Mouse (Mus musculus) olfactory bulb, adult 2 months (tissue): ENCODE results near the gene Auts2.

Experiments used
- CTCF ChIP-seq: fragments of 200-500 bp; IDR thresholded peaks from 2 replicates; pipeline ENCODE4 v1.5.1; 2012; ENCODE audit warnings: low read depth, mild to moderate bottlenecking, low read length, moderate library complexity; ENCODE audit not compliant: insufficient read depth
- POLR2A ChIP-seq: fragments of 200-500 bp; IDR thresholded peaks from 2 replicates; pipeline ENCODE4 v1.6.1; 2012; ENCODE audit warnings: mild to moderate bottlenecking, low read depth, low read length, moderate library complexity; ENCODE audit not compliant: insufficient read depth

DNA sequence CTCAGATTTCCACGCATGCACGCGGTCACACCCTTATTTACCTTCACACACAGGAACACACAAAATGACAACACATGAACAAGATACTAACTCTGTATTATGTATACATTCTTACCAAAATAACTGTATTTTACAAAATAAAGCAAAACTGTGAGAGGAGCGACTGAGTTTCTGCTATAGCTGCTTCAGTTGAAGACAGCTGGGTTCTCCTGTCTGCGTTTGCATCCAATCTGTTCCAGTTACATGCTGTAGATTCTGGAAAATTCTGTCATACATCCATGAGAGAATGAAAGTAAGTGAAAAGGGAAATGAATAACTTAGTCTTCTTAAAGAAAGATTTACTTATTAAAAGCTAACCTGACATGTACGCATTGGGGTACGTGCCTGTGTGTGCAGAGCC lies 844.2 kb downstream of the Auts2 start:
- TF ChIP-seq CTCF (no peak), POLR2A (no peak)
